Mouse (Mus musculus) kidney, embryonic 14.5 days (tissue): ENCODE data around the gene Fsip1. TPM values are rescaled to one million over a fixed set of nuclear protein-coding genes. Genes with fewer than 3 reads are reported as not detected.

Experiments
- ATAC-seq: fragments of 200-750 bp; cut with Nextera tagmentation; 2 replicates; pipeline ENCODE4 v1.8.0; 2017; ENCODE audit warnings: moderate number of reproducible peaks, mild to moderate bottlenecking, moderate TSS enrichment, moderate library complexity; ENCODE audit not compliant: low FRiP score, low TSS enrichment
- H3K27ac ChIP-seq: fragments of 300-500 bp; sonication (generic); 2 replicates; pipeline ENCODE4 v1.5.1; 2014; ENCODE audit warnings: low read depth, mild to moderate bottlenecking, low read length, moderate library complexity, mixed read lengths
- H3K27me3 ChIP-seq: fragments of 300-500 bp; sonication (generic); 2 replicates; pipeline ENCODE4 v1.6.1; 2014; ENCODE audit warnings: mild to moderate bottlenecking, low read length; ENCODE audit not compliant: control insufficient read depth, insufficient read depth
- H3K36me3 ChIP-seq: fragments of 300-500 bp; sonication (generic); 2 replicates; pipeline ENCODE4 v1.6.1; 2014; ENCODE audit warnings: low read length, mixed read lengths; ENCODE audit not compliant: control insufficient read depth, insufficient read depth
- H3K4me1 ChIP-seq: fragments of 300-500 bp; sonication (generic); 2 replicates; pipeline ENCODE4 v1.6.1; 2014; ENCODE audit warnings: low read length, mixed read lengths; ENCODE audit not compliant: control insufficient read depth, insufficient read depth
- H3K4me2 ChIP-seq: fragments of 300-500 bp; sonication (generic); replicated peaks from 2 replicates; pipeline ENCODE4 v1.6.1; 2014; ENCODE audit warnings: low read depth, mild to moderate bottlenecking, low read length
- H3K4me3 ChIP-seq: fragments of 300-500 bp; sonication (generic); 2 replicates; pipeline ENCODE4 v1.5.1; 2014; ENCODE audit warnings: mild to moderate bottlenecking, low read length
- H3K9ac ChIP-seq: fragments of 300-500 bp; sonication (generic); 2 replicates; pipeline ENCODE4 v1.6.1; 2014; ENCODE audit warnings: low read depth, mild to moderate bottlenecking, low read length, moderate library complexity
- H3K9me3 ChIP-seq: fragments of 300-500 bp; sonication (generic); 2 replicates; pipeline ENCODE4 v1.6.1; 2016; ENCODE audit warnings: low read length; ENCODE audit not compliant: control insufficient read depth
- WGBS: fragments of 180-500 bp; shearing (Covaris S2); extraction: QIAGEN DNeasy Blood & Tissue Kit; methylation state at CpG from one replicate; pipeline ENCODE4 v1.1.7; 2014; 5-methylcytosine and 5-hydroxymethylcytosine counted together
- microRNA-seq: library from miRNA; unstranded; fragments of <30 nt; microRNA quantifications from one replicate; pipeline ENCODE4, GENCODE M21; 2016
- polyA plus RNA-seq: library from polyadenylated mRNA; unstranded; fragments of >200 nt; fragmentation: Nextera tagmentation; extraction: Ambion mirVana; gene quantifications from 2 replicates; pipeline ENCODE4 v1.2.1, GENCODE M21; 2014

Gene Fsip1
- polyA plus RNA-seq, 1 experiment from 2014 or later: 1.7 TPM

DNA sequence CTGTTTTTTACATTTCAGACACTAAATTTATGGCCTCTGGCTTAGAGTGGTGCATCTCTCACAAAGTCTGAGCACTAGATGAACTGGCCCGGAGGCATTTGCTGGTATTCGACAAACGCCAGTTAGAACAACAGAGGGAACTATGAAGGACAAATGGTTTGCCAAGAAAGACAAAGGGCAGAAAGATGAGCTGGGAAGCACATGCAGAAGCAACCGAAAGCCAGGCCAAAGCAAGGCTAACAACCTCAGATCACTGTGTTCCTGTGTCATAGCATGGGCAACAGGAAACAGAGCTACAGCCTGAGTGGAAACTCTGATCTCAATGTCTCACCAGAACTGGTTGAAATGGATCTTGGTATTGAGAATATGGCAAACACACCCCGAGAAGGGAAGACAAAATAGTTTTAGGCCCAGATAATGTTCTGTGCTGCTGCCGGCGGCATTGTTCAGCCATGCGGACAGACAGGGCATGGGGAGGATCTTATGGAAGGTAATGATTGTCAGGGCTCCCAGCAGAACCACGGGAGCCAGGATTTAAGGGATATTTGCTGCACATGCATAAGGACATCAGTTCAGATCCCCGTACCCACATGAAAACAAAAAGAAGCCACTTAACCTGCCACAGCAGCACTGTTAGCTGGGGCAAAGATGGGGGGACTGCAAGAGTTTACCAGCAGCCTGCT, 169.6 kb downstream of the Fsip1 start:
- 50% methylated on average over 10 of the region's 10 CpGs for WGBS
- no peak overlapping the region for H3K27ac ChIP-seq

GRCm38 (mm10) chr2:118085647-118086046, 171.1 kb downstream of the Fsip1 start:
- no peak for ATAC-seq
- Histone ChIP-seq H3K27ac (no peak overlapping the region), H3K4me3 (no peak overlapping the region), H3K4me2 (no peak overlapping the region), H3K9me3 (no peaks in the 10 kb centered on the region), H3K4me1 (0 out of 2 replicates have a peak, but pooled peaks cover 2% of the 10 kb centered on the region), H3K36me3 (no peaks in the 10 kb centered on the region), H3K27me3 (no peaks in the 10 kb centered on the region), H3K9ac (no peak overlapping the region)
- 45% methylated on average over 2 of the region's 2 CpGs for WGBS

More for the DNA sequence above, 169.6 kb downstream of the Fsip1 start:
- H3K4me1 ChIP-seq: 0 out of 2 replicates have a peak, but pooled peaks cover 2% of the 10 kb centered on the region
- H3K9me3 ChIP-seq: no peaks in the 10 kb centered on the region
- no peak overlapping the region for H3K4me3 ChIP-seq
- no peak overlapping the region for H3K4me2 ChIP-seq
- peak; percentile 62; the same call in 1 of the 2 replicates for ATAC-seq
- H3K36me3 ChIP-seq: no peaks in the 10 kb centered on the region
- H3K27me3 ChIP-seq: no peaks in the 10 kb centered on the region
- H3K9ac ChIP-seq: no peak overlapping the region; the same call in 1 of the 2 replicates

- no peak overlapping the region for H3K27ac ChIP-seq
- H3K27me3 ChIP-seq: no peaks in the 10 kb centered on the region
- H3K4me2 ChIP-seq: no peak overlapping the region
- H3K4me1 ChIP-seq: 0 out of 2 replicates have a peak, but pooled peaks cover 2% of the 10 kb centered on the region
- no peaks in the 10 kb centered on the region for H3K36me3 ChIP-seq
- no peak overlapping the region for H3K9ac ChIP-seq
- H3K9me3 ChIP-seq: no peaks in the 10 kb centered on the region
- no peak for ATAC-seq
- 73% methylated on average over 3 of the region's 3 CpGs for whole genome bisulfite sequencing
- no peak overlapping the region for H3K4me3 ChIP-seq
These were observed 172.1 kb downstream of the Fsip1 start for GRCm38 (mm10) chr2:118084693-118085092.

DNA sequence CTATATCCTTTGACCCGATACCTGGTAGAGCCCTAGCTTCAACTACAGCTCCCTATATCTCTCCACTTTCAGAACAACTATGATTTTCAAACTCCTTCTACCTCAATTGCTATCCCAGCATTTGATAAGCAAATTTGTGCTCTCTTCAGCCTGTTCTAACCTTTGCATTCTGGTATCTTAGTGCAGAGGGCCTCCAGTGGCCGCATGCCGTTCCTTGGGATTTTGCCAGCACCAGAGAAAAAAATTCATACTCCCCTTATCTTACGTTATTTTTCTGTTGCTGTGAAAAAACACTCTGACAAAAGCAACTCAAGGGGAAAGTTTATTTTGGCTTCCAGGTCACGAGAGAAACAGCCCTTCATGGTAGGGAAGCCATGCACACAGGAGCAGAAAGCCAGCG, 173.1 kb downstream of the Fsip1 start:
- no peak for ATAC-seq
- H3K9me3 ChIP-seq: no peaks in the 10 kb centered on the region
- 63% methylated on average over 6 of the region's 6 CpGs for WGBS
- no peak overlapping the region for H3K9ac ChIP-seq
- H3K4me1 ChIP-seq: 0 out of 2 replicates have a peak, but pooled peaks cover 2% of the 10 kb centered on the region
- no peaks in the 10 kb centered on the region for H3K27me3 ChIP-seq
- H3K36me3 ChIP-seq: no peaks in the 10 kb centered on the region
- no peak overlapping the region for H3K4me3 ChIP-seq
- no peak overlapping the region for H3K4me2 ChIP-seq
- H3K27ac ChIP-seq: no peak overlapping the region

DNA sequence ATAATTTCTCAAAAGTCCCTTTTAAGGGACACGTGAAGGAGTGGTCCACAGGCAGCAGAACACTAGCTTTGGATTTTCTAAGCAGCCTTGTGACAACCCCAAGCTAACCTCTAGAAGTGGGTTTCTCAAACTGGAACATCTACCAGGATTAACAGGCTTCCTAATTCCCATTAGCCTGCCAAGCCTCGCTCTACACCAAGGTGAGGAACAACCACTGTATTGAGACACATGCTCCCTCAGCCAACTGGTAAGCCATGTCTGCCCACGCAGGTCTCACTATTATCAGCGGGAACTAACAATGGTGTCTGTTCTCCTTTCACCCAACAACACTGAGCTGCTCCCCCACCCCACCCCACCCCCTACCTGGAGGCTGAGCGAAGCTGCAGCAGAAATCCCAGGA, 175.2 kb downstream of the Fsip1 start:
- Histone ChIP-seq H3K9me3 (no peaks in the 10 kb centered on the region), H3K4me1 (0 out of 2 replicates have a peak, but pooled peaks cover 2% of the 10 kb centered on the region), H3K27me3 (no peaks in the 10 kb centered on the region), H3K4me2 (no peak overlapping the region), H3K4me3 (no peak overlapping the region), H3K36me3 (no peaks in the 10 kb centered on the region), H3K27ac (no peak overlapping the region), H3K9ac (no peak overlapping the region)
- 85% methylated on average over 5 of the region's 5 CpGs for WGBS
- ATAC-seq: no peak

Small RNAs within 50 kb of the gene (microRNA-seq; reads per million reads assigned to microRNA genes)
- not detected for gene Gm22800

Other genes with a start within 250 kb of the Fsip1 start
- 10.3 and 23.8 TPM in 2 replicates for gene Thbs1, start 145.1 kb downstream of the Fsip1 start, polyA plus RNA-seq
- 0.69 and 1.4 TPM in 2 replicates for gene Gpr176, start 116.5 kb upstream of the Fsip1 start, polyA plus RNA-seq
- 9.1 and 14.7 TPM in 2 replicates for gene Eif2ak4, start 131.7 kb upstream of the Fsip1 start, polyA plus RNA-seq
- gene Srp14, start 222.7 kb upstream of the Fsip1 start, polyA plus RNA-seq: 234 and 300 TPM in 2 replicates